Mouse (Mus musculus): ENCODE measurements around the gene Mgat4a. TPM values are rescaled to one million over a fixed set of nuclear protein-coding genes. Genes with fewer than 3 reads are reported as not detected.
"Not testable (repeated sequence)": the region's sequence is repeated elsewhere in the genome, so short reads cannot be mapped to it uniquely, and the experiment has no call there.

Mgat4a gene
- polyA plus RNA-seq, 1 experiment from 2014 or later = 17.2 TPM

DNA sequence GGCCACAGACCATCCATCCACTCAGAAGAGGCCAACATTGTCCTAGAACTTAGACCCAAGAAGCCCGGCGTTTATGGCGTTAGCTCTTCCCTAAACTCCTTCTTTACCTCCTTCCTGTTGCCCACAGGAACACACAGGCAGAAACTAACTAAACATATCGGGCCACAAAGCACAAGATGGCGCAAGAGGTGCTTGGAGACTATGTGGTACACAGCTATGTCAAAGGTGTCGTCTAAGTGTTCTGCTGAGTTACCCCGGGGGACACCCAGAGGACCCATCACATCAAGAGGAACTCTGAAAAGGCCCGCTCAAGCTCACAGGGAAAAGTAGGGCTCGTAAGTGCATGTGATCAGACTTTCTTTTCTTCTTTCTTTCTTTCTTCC lies 35.5 kb downstream of the Mgat4a start:
- H3K9ac ChIP-seq (replicated peaks; ENCODE audit: low read depth, low read length) = no peak overlapping the region
- H3K4me1 ChIP-seq (ENCODE audit: control insufficient read depth, insufficient read depth, low read length) = no peaks in the 10 kb centered on the region
- H3K4me3 ChIP-seq (ENCODE audit: low read depth, low read length) = no peak overlapping the region
- 92% methylated on average over 9 of the region's 9 CpGs for WGBS
- ATAC-seq (ENCODE audit: low read depth) = no peak
- no peaks in the 10 kb centered on the region for H3K36me3 ChIP-seq (ENCODE audit: control insufficient read depth, insufficient read depth, low read length)
- peaks cover 5% of the 10 kb centered on the region; the same call in 1 of the 2 replicates for H3K9me3 ChIP-seq (ENCODE audit: control insufficient read depth, low read length)
- H3K27ac ChIP-seq (ENCODE audit: low read depth, low read length) = no peak overlapping the region
- H3K4me2 ChIP-seq (ENCODE audit: low read depth, low read length) = no peak overlapping the region
- H3K27me3 ChIP-seq (ENCODE audit: control insufficient read depth, insufficient read depth, low read length) = no peaks in the 10 kb centered on the region

DNA sequence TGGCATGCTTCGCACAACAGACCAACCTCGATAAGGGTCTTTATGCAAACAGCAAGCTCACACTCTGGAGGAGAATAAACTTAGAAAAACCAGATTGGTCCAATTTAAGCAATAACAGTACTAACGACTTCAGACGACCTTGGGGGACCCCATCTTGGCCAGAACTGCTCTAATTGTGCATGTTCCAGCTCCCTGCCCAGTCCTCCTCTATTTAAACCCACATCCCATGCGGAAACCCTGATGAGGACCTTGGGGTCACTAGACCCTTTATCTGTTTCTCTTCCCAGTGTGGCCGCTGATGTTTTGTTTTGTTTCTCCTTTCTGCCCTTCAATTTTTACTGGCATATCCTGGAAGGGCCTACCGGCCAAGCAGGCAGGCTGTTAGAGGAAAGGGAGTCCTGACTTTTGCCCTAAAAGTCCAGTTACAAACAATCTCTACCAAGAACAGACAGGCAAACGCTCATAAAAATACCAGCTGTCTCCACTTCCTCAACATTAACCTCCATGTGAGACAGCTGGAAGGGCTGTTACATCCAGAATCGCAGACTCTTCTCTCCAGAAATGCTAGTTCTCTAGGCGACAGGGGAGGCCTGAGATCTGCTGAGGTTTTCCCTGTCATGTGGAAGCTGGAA lies 36.0 kb downstream of the Mgat4a start:
- ATAC-seq (ENCODE audit: low read depth) = no peak
- Histone ChIP-seq H3K27ac (ENCODE audit: low read depth, low read length) (no peak overlapping the region), H3K4me1 (ENCODE audit: control insufficient read depth, insufficient read depth, low read length) (no peaks in the 10 kb centered on the region), H3K9me3 (ENCODE audit: control insufficient read depth, low read length) (peaks cover 5% of the 10 kb centered on the region; the same call in 1 of the 2 replicates), H3K4me3 (ENCODE audit: low read depth, low read length) (no peak overlapping the region), H3K9ac (replicated peaks; ENCODE audit: low read depth, low read length) (no peak overlapping the region), H3K4me2 (ENCODE audit: low read depth, low read length) (no peak overlapping the region), H3K36me3 (ENCODE audit: control insufficient read depth, insufficient read depth, low read length) (no peaks in the 10 kb centered on the region), H3K27me3 (ENCODE audit: control insufficient read depth, insufficient read depth, low read length) (no peaks in the 10 kb centered on the region; the same call in 1 of the 2 replicates)
- 70% methylated on average over 10 of the region's 10 CpGs for WGBS

DNA sequence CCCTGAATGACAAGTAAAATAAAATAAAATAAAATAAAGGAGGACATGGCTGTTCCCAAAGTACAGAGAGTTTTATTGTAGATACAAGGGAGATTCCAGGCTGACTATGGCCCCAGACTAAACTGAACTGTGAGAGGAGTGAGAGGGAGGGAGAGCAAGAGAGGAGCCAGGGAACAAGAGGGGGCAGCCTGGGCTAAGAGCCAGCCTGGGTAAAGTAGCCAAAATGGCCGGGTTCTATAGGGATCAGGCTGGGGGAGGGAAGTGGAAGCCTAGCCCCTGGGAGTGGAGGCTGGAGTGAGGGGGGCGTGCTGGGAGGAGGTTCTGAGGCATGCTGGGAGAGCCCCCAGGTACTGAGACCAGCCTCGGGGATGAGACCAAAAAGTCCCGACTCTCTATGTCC lies 37.2 kb downstream of the Mgat4a start:
- H3K27me3 ChIP-seq (ENCODE audit: control insufficient read depth, insufficient read depth, low read length) = no peaks in the 10 kb centered on the region; the same call in 1 of the 2 replicates
- 78% methylated on average over 4 of the region's 4 CpGs for WGBS
- peaks cover 5% of the 10 kb centered on the region; the same call in 1 of the 2 replicates for H3K9me3 ChIP-seq (ENCODE audit: control insufficient read depth, low read length)
- no peak overlapping the region for H3K4me2 ChIP-seq (ENCODE audit: low read depth, low read length)
- H3K4me1 ChIP-seq (ENCODE audit: control insufficient read depth, insufficient read depth, low read length) = no peaks in the 10 kb centered on the region
- H3K9ac ChIP-seq (replicated peaks; ENCODE audit: low read depth, low read length) = no peak overlapping the region
- ATAC-seq (ENCODE audit: low read depth) = no peak
- H3K36me3 ChIP-seq (ENCODE audit: control insufficient read depth, insufficient read depth, low read length) = no peaks in the 10 kb centered on the region
- H3K27ac ChIP-seq (ENCODE audit: low read depth, low read length) = no peak overlapping the region
- H3K4me3 ChIP-seq (ENCODE audit: low read depth, low read length) = no peak overlapping the region

- no peak overlapping the region for H3K27ac ChIP-seq (ENCODE audit: low read depth, low read length)
- 89% methylated on average over 9 of the region's 9 CpGs for WGBS
- no peaks in the 10 kb centered on the region for H3K36me3 ChIP-seq (ENCODE audit: control insufficient read depth, insufficient read depth, low read length)
- H3K4me2 ChIP-seq (ENCODE audit: low read depth, low read length) = no peak overlapping the region
- H3K9me3 ChIP-seq (ENCODE audit: control insufficient read depth, low read length) = peaks cover 5% of the 10 kb centered on the region; the same call in 1 of the 2 replicates
- peaks cover 4% of the 10 kb centered on the region for H3K27me3 ChIP-seq (ENCODE audit: control insufficient read depth, insufficient read depth, low read length)
- no peak overlapping the region for H3K4me3 ChIP-seq (ENCODE audit: low read depth, low read length)
- no peaks in the 10 kb centered on the region for H3K4me1 ChIP-seq (ENCODE audit: control insufficient read depth, insufficient read depth, low read length)
- ATAC-seq (ENCODE audit: low read depth) = no peak
- H3K9ac ChIP-seq (replicated peaks; ENCODE audit: low read depth, low read length) = no peak overlapping the region
These were observed 38.5 kb downstream of the Mgat4a start for GRCm38 (mm10) chr1:37502354-37502753.

- no peak for ATAC-seq (ENCODE audit: low read depth)
- Histone ChIP-seq H3K9me3 (ENCODE audit: control insufficient read depth, low read length) (no peaks in the 10 kb centered on the region), H3K4me3 (ENCODE audit: low read depth, low read length) (no peak overlapping the region), H3K9ac (replicated peaks; ENCODE audit: low read depth, low read length) (no peak overlapping the region), H3K36me3 (ENCODE audit: control insufficient read depth, insufficient read depth, low read length) (no peaks in the 10 kb centered on the region), H3K4me2 (ENCODE audit: low read depth, low read length) (no peak overlapping the region), H3K27ac (ENCODE audit: low read depth, low read length) (no peak overlapping the region), H3K4me1 (ENCODE audit: control insufficient read depth, insufficient read depth, low read length) (no peaks in the 10 kb centered on the region), H3K27me3 (ENCODE audit: control insufficient read depth, insufficient read depth, low read length) (peaks cover 6% of the 10 kb centered on the region)
- 66% methylated on average over 8 of the region's 8 CpGs for WGBS
These were observed 40.1 kb downstream of the Mgat4a start for GRCm38 (mm10) chr1:37500723-37501122.

- not testable (repeated sequence) for H3K4me3 ChIP-seq (ENCODE audit: low read depth, low read length); ATAC-seq (ENCODE audit: low read depth); H3K9ac ChIP-seq (replicated peaks; ENCODE audit: low read depth, low read length); H3K27ac ChIP-seq (ENCODE audit: low read depth, low read length); H3K4me1 ChIP-seq (ENCODE audit: control insufficient read depth, insufficient read depth, low read length); H3K4me2 ChIP-seq (ENCODE audit: low read depth, low read length); H3K36me3 ChIP-seq (ENCODE audit: control insufficient read depth, insufficient read depth, low read length); H3K9me3 ChIP-seq (ENCODE audit: control insufficient read depth, low read length); H3K27me3 ChIP-seq (ENCODE audit: control insufficient read depth, insufficient read depth, low read length)
- WGBS = 57% methylated on average over 1 of the region's 1 CpGs
These were observed 41.4 kb downstream of the Mgat4a start for GRCm38 (mm10) chr1:37499395-37499794.

GRCm38 (mm10) chr1:37498911-37499310 lies 41.9 kb downstream of the Mgat4a start:
- Histone ChIP-seq H3K27ac (ENCODE audit: low read depth, low read length) (no peak overlapping the region), H3K9me3 (ENCODE audit: control insufficient read depth, low read length) (no peaks in the 10 kb centered on the region), H3K4me1 (ENCODE audit: control insufficient read depth, insufficient read depth, low read length) (no peaks in the 10 kb centered on the region), H3K4me2 (ENCODE audit: low read depth, low read length) (no peak overlapping the region), H3K9ac (replicated peaks; ENCODE audit: low read depth, low read length) (no peak overlapping the region), H3K4me3 (ENCODE audit: low read depth, low read length) (no peak overlapping the region), H3K36me3 (ENCODE audit: control insufficient read depth, insufficient read depth, low read length) (no peaks in the 10 kb centered on the region), H3K27me3 (ENCODE audit: control insufficient read depth, insufficient read depth, low read length) (peaks cover 6% of the 10 kb centered on the region)
- WGBS = 35% methylated on average over 10 of the region's 10 CpGs
- ATAC-seq (ENCODE audit: low read depth) = no peak

DNA sequence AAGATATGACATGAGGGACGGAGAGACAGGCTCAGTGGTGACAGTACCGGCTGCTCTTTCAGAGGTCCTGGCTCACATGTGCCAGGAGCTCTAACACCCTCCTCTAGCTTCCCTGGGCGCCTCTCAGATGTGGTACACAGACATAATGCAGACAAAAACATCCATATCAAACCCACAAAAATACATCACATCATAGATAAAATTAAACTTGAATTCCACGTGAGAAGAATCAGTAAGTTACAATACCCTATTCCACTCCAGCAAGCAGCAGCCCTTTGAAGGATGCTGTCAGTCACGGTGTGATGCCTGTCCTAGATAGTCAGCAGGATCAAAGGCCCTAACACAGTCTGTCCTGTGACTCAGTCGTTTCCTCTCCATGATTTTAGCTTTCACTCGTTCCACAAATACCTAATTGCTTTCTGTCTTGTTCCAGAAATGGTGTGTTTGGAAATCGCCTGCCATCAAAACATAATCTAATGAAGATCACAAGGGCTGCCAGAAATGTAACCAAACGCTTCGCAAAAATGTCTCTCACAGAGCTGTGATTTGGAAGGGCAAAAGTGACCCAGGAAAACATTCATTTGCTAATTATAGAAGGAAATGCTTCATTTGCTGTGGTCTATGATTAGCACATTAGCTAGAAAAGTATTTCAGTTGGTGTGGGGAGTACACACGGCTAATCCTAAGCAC lies 44.1 kb downstream of the Mgat4a start:
- Histone ChIP-seq H3K27me3 (ENCODE audit: control insufficient read depth, insufficient read depth, low read length) (peaks cover 6% of the 10 kb centered on the region), H3K27ac (ENCODE audit: low read depth, low read length) (no peak overlapping the region), H3K4me2 (ENCODE audit: low read depth, low read length) (no peak overlapping the region), H3K4me3 (ENCODE audit: low read depth, low read length) (no peak overlapping the region), H3K4me1 (ENCODE audit: control insufficient read depth, insufficient read depth, low read length) (no peaks in the 10 kb centered on the region), H3K9ac (replicated peaks; ENCODE audit: low read depth, low read length) (no peak overlapping the region), H3K36me3 (ENCODE audit: control insufficient read depth, insufficient read depth, low read length) (no peaks in the 10 kb centered on the region), H3K9me3 (ENCODE audit: control insufficient read depth, low read length) (no peaks in the 10 kb centered on the region)
- ATAC-seq (ENCODE audit: low read depth) = no peak
- 78% methylated on average over 11 of the region's 11 CpGs for WGBS

GRCm38 (mm10) chr1:37495698-37496321 lies 45.0 kb downstream of the Mgat4a start:
- no peak for ATAC-seq (ENCODE audit: low read depth)
- H3K36me3 ChIP-seq (ENCODE audit: control insufficient read depth, insufficient read depth, low read length) = no peaks in the 10 kb centered on the region
- no peak overlapping the region for H3K9ac ChIP-seq (replicated peaks; ENCODE audit: low read depth, low read length)
- peaks cover 6% of the 10 kb centered on the region for H3K27me3 ChIP-seq (ENCODE audit: control insufficient read depth, insufficient read depth, low read length)
- H3K4me1 ChIP-seq (ENCODE audit: control insufficient read depth, insufficient read depth, low read length) = no peaks in the 10 kb centered on the region
- no peak overlapping the region for H3K27ac ChIP-seq (ENCODE audit: low read depth, low read length)
- H3K4me3 ChIP-seq (ENCODE audit: low read depth, low read length) = no peak overlapping the region
- H3K9me3 ChIP-seq (ENCODE audit: control insufficient read depth, low read length) = no peaks in the 10 kb centered on the region
- H3K4me2 ChIP-seq (ENCODE audit: low read depth, low read length) = no peak overlapping the region
- WGBS = 87% methylated on average over 10 of the region's 10 CpGs

All from neural tube, embryonic 14.5 days (tissue).